Mouse (Mus musculus) testis, adult 2 months (tissue): ENCODE results near the gene Zfp523.

Experiments used
- CTCF ChIP-seq: fragments of 200-500 bp; IDR thresholded peaks from 2 replicates; pipeline ENCODE4 v1.5.1; 2012; ENCODE audit warnings: low read depth, mild to moderate bottlenecking, inconsistent platforms, low read length, moderate library complexity; ENCODE audit not compliant: control insufficient read depth, insufficient read depth, insufficient replicate concordance
- POLR2A ChIP-seq: fragments of 200-500 bp; IDR thresholded peaks from 2 replicates; pipeline ENCODE4 v1.6.1; 2012; ENCODE audit warnings: low read depth, mild to moderate bottlenecking, inconsistent platforms, low read length, moderate library complexity; ENCODE audit not compliant: control insufficient read depth

- TF ChIP-seq POLR2A, result no peak
- no peak for TF ChIP-seq CTCF
Measured at GRCm38 (mm10) chr17:28246640-28247039, 69.7 kb downstream of the Zfp523 start.
